Mouse (Mus musculus): ENCODE data around the gene Klf13.
A peak's percentile ranks its signal among the peaks of the same experiment; 100 is the strongest.

The Klf13 gene

GRCm38 (mm10) chr7:63937236-63938065, 1.3 kb downstream of the Klf13 start:
- DNase-seq (ENCODE audit: low read depth, low spot score) = peak; percentile 92
- Histone ChIP-seq H3K36me3 (ENCODE audit: control insufficient read depth, insufficient read depth, low read length, poor library complexity, severe bottlenecking) (peaks cover 2% of the 10 kb centered on the region; the same call in 1 of the 2 replicates), H3K27me3 (ENCODE audit: control insufficient read depth, insufficient read depth, low read length, poor library complexity, severe bottlenecking) (no peaks in the 10 kb centered on the region)

- Histone ChIP-seq H3K36me3 (ENCODE audit: control insufficient read depth, insufficient read depth, low read length, poor library complexity, severe bottlenecking) (peaks cover 2% of the 10 kb centered on the region; the same call in 1 of the 2 replicates), H3K27me3 (ENCODE audit: control insufficient read depth, insufficient read depth, low read length, poor library complexity, severe bottlenecking) (no peaks in the 10 kb centered on the region)
Measured at GRCm38 (mm10) chr7:63936986-63937235, 1.8 kb downstream of the Klf13 start.

GRCm38 (mm10) chr7:63936188-63936985, 2.3 kb downstream of the Klf13 start:
- H3K27me3 ChIP-seq (ENCODE audit: control insufficient read depth, insufficient read depth, low read length, poor library complexity, severe bottlenecking) = no peaks in the 10 kb centered on the region
- peak; percentile 67 for DNase-seq (ENCODE audit: low read depth, low spot score)
- H3K36me3 ChIP-seq (ENCODE audit: control insufficient read depth, insufficient read depth, low read length, poor library complexity, severe bottlenecking) = peaks cover 2% of the 10 kb centered on the region; the same call in 1 of the 2 replicates

More at GRCm38 (mm10) chr7:63936986-63937235, 1.8 kb downstream of the Klf13 start:
- DNase-seq (ENCODE audit: low read depth, low spot score) = peak; percentile 69

- Histone ChIP-seq H3K27me3 (ENCODE audit: control insufficient read depth, insufficient read depth, low read length, poor library complexity, severe bottlenecking) (no peaks in the 10 kb centered on the region), H3K36me3 (ENCODE audit: control insufficient read depth, insufficient read depth, low read length, poor library complexity, severe bottlenecking) (peaks cover 2% of the 10 kb centered on the region; the same call in 1 of the 2 replicates)
- no peak for DNase-seq (ENCODE audit: low read depth, low spot score)
Measured at GRCm38 (mm10) chr7:63935809-63936187, 2.9 kb downstream of the Klf13 start.

- no peaks in the 10 kb centered on the region for H3K27me3 ChIP-seq (ENCODE audit: control insufficient read depth, insufficient read depth, low read length, poor library complexity, severe bottlenecking)
- H3K36me3 ChIP-seq (ENCODE audit: control insufficient read depth, insufficient read depth, low read length, poor library complexity, severe bottlenecking) = peaks cover 2% of the 10 kb centered on the region; the same call in 1 of the 2 replicates
- DNase-seq (ENCODE audit: low read depth, low spot score) = no peak
Measured at GRCm38 (mm10) chr7:63934530-63934929, 4.2 kb downstream of the Klf13 start.

- no peaks in the 10 kb centered on the region for H3K27me3 ChIP-seq (ENCODE audit: control insufficient read depth, insufficient read depth, low read length, poor library complexity, severe bottlenecking)
- peaks cover 2% of the 10 kb centered on the region; the same call in 1 of the 2 replicates for H3K36me3 ChIP-seq (ENCODE audit: control insufficient read depth, insufficient read depth, low read length, poor library complexity, severe bottlenecking)
- no peak for DNase-seq (ENCODE audit: low read depth, low spot score)
Measured at GRCm38 (mm10) chr7:63933905-63934304, 4.8 kb downstream of the Klf13 start.

- H3K36me3 ChIP-seq (ENCODE audit: control insufficient read depth, insufficient read depth, low read length, poor library complexity, severe bottlenecking) = peaks cover 2% of the 10 kb centered on the region; the same call in 1 of the 2 replicates
- H3K27me3 ChIP-seq (ENCODE audit: control insufficient read depth, insufficient read depth, low read length, poor library complexity, severe bottlenecking) = no peaks in the 10 kb centered on the region
- no peak for DNase-seq (ENCODE audit: low read depth, low spot score)
Measured at GRCm38 (mm10) chr7:63932461-63932860, 6.3 kb downstream of the Klf13 start.

GRCm38 (mm10) chr7:63930766-63931165, 7.9 kb downstream of the Klf13 start:
- Histone ChIP-seq H3K36me3 (ENCODE audit: control insufficient read depth, insufficient read depth, low read length, poor library complexity, severe bottlenecking) (peaks cover under 1% of the 10 kb centered on the region; the same call in 1 of the 2 replicates), H3K27me3 (ENCODE audit: control insufficient read depth, insufficient read depth, low read length, poor library complexity, severe bottlenecking) (no peaks in the 10 kb centered on the region)
- DNase-seq (ENCODE audit: low read depth, low spot score) = no peak

- Histone ChIP-seq H3K27me3 (ENCODE audit: control insufficient read depth, insufficient read depth, low read length, poor library complexity, severe bottlenecking) (no peaks in the 10 kb centered on the region), H3K36me3 (ENCODE audit: control insufficient read depth, insufficient read depth, low read length, poor library complexity, severe bottlenecking) (no peaks in the 10 kb centered on the region)
- peak; percentile 75 for DNase-seq (ENCODE audit: low read depth, low spot score)
Measured at GRCm38 (mm10) chr7:63930132-63930531, 8.6 kb downstream of the Klf13 start.

GRCm38 (mm10) chr7:63929080-63929479, 9.6 kb downstream of the Klf13 start:
- no peak for DNase-seq (ENCODE audit: low read depth, low spot score)
- H3K27me3 ChIP-seq (ENCODE audit: control insufficient read depth, insufficient read depth, low read length, poor library complexity, severe bottlenecking) = no peaks in the 10 kb centered on the region
- H3K36me3 ChIP-seq (ENCODE audit: control insufficient read depth, insufficient read depth, low read length, poor library complexity, severe bottlenecking) = no peaks in the 10 kb centered on the region

- DNase-seq (ENCODE audit: low read depth, low spot score) = no peak
- H3K36me3 ChIP-seq (ENCODE audit: control insufficient read depth, insufficient read depth, low read length, poor library complexity, severe bottlenecking) = no peaks in the 10 kb centered on the region
- H3K27me3 ChIP-seq (ENCODE audit: control insufficient read depth, insufficient read depth, low read length, poor library complexity, severe bottlenecking) = no peaks in the 10 kb centered on the region
Measured at GRCm38 (mm10) chr7:63927121-63927520, 11.6 kb downstream of the Klf13 start.

- no peak for DNase-seq (ENCODE audit: low read depth, low spot score)
- Histone ChIP-seq H3K36me3 (ENCODE audit: control insufficient read depth, insufficient read depth, low read length, poor library complexity, severe bottlenecking) (no peaks in the 10 kb centered on the region), H3K27me3 (ENCODE audit: control insufficient read depth, insufficient read depth, low read length, poor library complexity, severe bottlenecking) (no peaks in the 10 kb centered on the region)
Measured at GRCm38 (mm10) chr7:63926492-63926891, 12.2 kb downstream of the Klf13 start.

GRCm38 (mm10) chr7:63925413-63926360, 13.0 kb downstream of the Klf13 start:
- H3K36me3 ChIP-seq (ENCODE audit: control insufficient read depth, insufficient read depth, low read length, poor library complexity, severe bottlenecking) = no peaks in the 10 kb centered on the region
- no peaks in the 10 kb centered on the region for H3K27me3 ChIP-seq (ENCODE audit: control insufficient read depth, insufficient read depth, low read length, poor library complexity, severe bottlenecking)
- peak; percentile 76 for DNase-seq (ENCODE audit: low read depth, low spot score)

GRCm38 (mm10) chr7:63924747-63925412, 13.8 kb downstream of the Klf13 start:
- Histone ChIP-seq H3K27me3 (ENCODE audit: control insufficient read depth, insufficient read depth, low read length, poor library complexity, severe bottlenecking) (no peaks in the 10 kb centered on the region), H3K36me3 (ENCODE audit: control insufficient read depth, insufficient read depth, low read length, poor library complexity, severe bottlenecking) (no peaks in the 10 kb centered on the region)
- DNase-seq (ENCODE audit: low read depth, low spot score) = no peak

Measured in splenic B cell, adult 2 months (primary cell).